In genomic region chr10:13118770-13119102, GRCm38 (mm10) we compare ENCODE assay signal across 15 mouse cellular contexts. TPM values are rescaled to one million over a fixed set of nuclear protein-coding genes. Genes with fewer than 3 reads are reported as not detected.
DNase-seq lines count a peak whose midpoint lies in the region; ATAC-seq lines count a peak whose summit lies in the region.
"Had no signal": no experiment of that assay in that cellular context is flagged by ENCODE, and none has a peak within 500 bp of the region (broad histone marks: within the 10 kb centered on the region; RNA-seq: fewer than 3 reads in every experiment).

No protein-coding gene starts in this region.

- H3K9me3 ChIP-seq in heart, embryonic 11.5 days (replicated peaks; ENCODE audit: control insufficient read depth, low read length), result no peaks in the 10 kb centered on the region
- H3K9me3 ChIP-seq in liver, embryonic 11.5 days (ENCODE audit: control insufficient read depth, low read length), result no peaks in the 10 kb centered on the region
- no peaks in the 10 kb centered on the region for H3K9me3 ChIP-seq in hindbrain, embryonic 14.5 days (ENCODE audit: control insufficient read depth, low read length)

- H3K4me1 ChIP-seq in heart, embryonic 11.5 days (ENCODE audit: control insufficient read depth, insufficient read depth, low read length), result peaks cover 27% of the 10 kb centered on the region
- H3K4me1 ChIP-seq in liver, embryonic 11.5 days (replicated peaks; ENCODE audit: control insufficient read depth, insufficient read depth, low read length), result peaks cover 4% of the 10 kb centered on the region
- H3K4me1 ChIP-seq in hindbrain, embryonic 14.5 days (replicated peaks; ENCODE audit: control insufficient read depth, insufficient read depth, low read length), result peaks cover 30% of the 10 kb centered on the region

- no peak overlapping the region for H3K4me2 ChIP-seq in heart, embryonic 11.5 days
- no peak overlapping the region for H3K4me2 ChIP-seq in liver, embryonic 11.5 days
- H3K4me2 ChIP-seq in hindbrain, embryonic 14.5 days (replicated peaks), result no peak overlapping the region

- 0 out of 2 replicates have a peak, but pooled peaks cover 2% of the 10 kb centered on the region for H3K36me3 ChIP-seq in heart, embryonic 11.5 days (ENCODE audit: control insufficient read depth, insufficient read depth, low read length)
- no peaks in the 10 kb centered on the region for H3K36me3 ChIP-seq in liver, embryonic 11.5 days (ENCODE audit: control insufficient read depth, insufficient read depth, low read length)
- no peaks in the 10 kb centered on the region for H3K36me3 ChIP-seq in hindbrain, embryonic 14.5 days (replicated peaks; ENCODE audit: control insufficient read depth, insufficient read depth)

- no peaks in the 10 kb centered on the region for H3K27me3 ChIP-seq in heart, embryonic 11.5 days (ENCODE audit: control insufficient read depth, insufficient read depth, low read length)
- H3K27me3 ChIP-seq in liver, embryonic 11.5 days (replicated peaks; ENCODE audit: control insufficient read depth, insufficient read depth, low read length), result no peaks in the 10 kb centered on the region
- no peaks in the 10 kb centered on the region for H3K27me3 ChIP-seq in hindbrain, embryonic 14.5 days (ENCODE audit: control insufficient read depth, insufficient read depth, low read length)

- ATAC-seq in heart, embryonic 11.5 days (replicated peaks; ENCODE audit: insufficient number of reproducible peaks, low FRiP score, low TSS enrichment), result no peak
- no peak for ATAC-seq in liver, embryonic 11.5 days (replicated peaks; ENCODE audit: low FRiP score)
- no peak for ATAC-seq in hindbrain, embryonic 14.5 days (ENCODE audit: low FRiP score)

- H3K27ac ChIP-seq in heart, embryonic 11.5 days (ENCODE audit: low read depth, low read length), result 0 out of 2 replicates have a peak overlapping the region, but pooled peaks have one; percentile 62
- H3K27ac ChIP-seq in liver, embryonic 11.5 days (ENCODE audit: low read depth, low read length), result peak overlapping the region; percentile 19; the same call in 1 of the 2 replicates
- peak overlapping the region; percentile 16; the same call in 1 of the 2 replicates for H3K27ac ChIP-seq in hindbrain, embryonic 14.5 days

- whole genome bisulfite sequencing in heart, embryonic 11.5 days (ENCODE audit: insufficient replicate concordance), result 45% methylated on average over 5 of the region's 5 CpGs
- WGBS in liver, embryonic 11.5 days, result 65% methylated on average over 5 of the region's 5 CpGs
- WGBS in hindbrain, embryonic 14.5 days, result 16% methylated on average over 5 of the region's 5 CpGs

- no peak overlapping the region for H3K4me3 ChIP-seq in heart, embryonic 11.5 days (ENCODE audit: low read depth, low read length)
- H3K4me3 ChIP-seq in liver, embryonic 11.5 days (ENCODE audit: low read depth, low read length), result no peak overlapping the region
- H3K4me3 ChIP-seq in hindbrain, embryonic 14.5 days (replicated peaks; ENCODE audit: low read length), result no peak overlapping the region

- no peak for DNase-seq in heart, postnatal 25 days (ENCODE audit: low spot score)
- peak; percentile 15 for DNase-seq in liver, embryonic 11.5 days (ENCODE audit: low spot score)
- DNase-seq in liver, result no peak
- DNase-seq in embryo, embryonic 10 days (ENCODE audit: low spot score), result peak; percentile 78
- DNase-seq in hindbrain, embryonic 14.5 days (ENCODE audit: low spot score), result no peak
- DNase-seq in layer of hippocampus, adult 11-12 months (ENCODE audit: low spot score), result no peak
- DNase-seq in left cerebral cortex, postnatal 36 days (ENCODE audit: low spot score in 2 of 2), result no peak
- DNase-seq: cerebellum, postnatal 36 days; gastrocnemius, postnatal 25 days; kidney, adult 9 months; thymus, postnatal 25 days had no signal

- H3K9ac ChIP-seq in heart, embryonic 11.5 days (ENCODE audit: low read depth, low read length), result no peak overlapping the region
- no peak overlapping the region for H3K9ac ChIP-seq in liver, embryonic 11.5 days (ENCODE audit: low read depth, low read length)
- no peak overlapping the region for H3K9ac ChIP-seq in hindbrain, embryonic 14.5 days

- intact Hi-C loops in heart, postnatal 25 days (cut with DNase I), result no loop called here
- intact Hi-C loops in left cerebral cortex, postnatal 36 days (cut with DNase I), result no loop called here

RNA-seq across cellular contexts. Expression of gene Plagl1, which starts 58.4 kb away (rescaled TPM):
- polyA plus RNA-seq in heart, embryonic 11.5 days (2014; fragmentation: Nextera tagmentation; extraction: Ambion mirVana), result 277 and 328 TPM in 2 replicates
- 10 to 100 TPM in 1 of 2 experiments, 1 to 10 TPM in 1; 9.6 to 12.4 TPM for total RNA-seq in heart, postnatal 25 days (2021)
- polyA plus RNA-seq in liver, embryonic 11.5 days (2014; fragmentation: Nextera tagmentation; extraction: Ambion mirVana), result 163 and 165 TPM in 2 replicates
- 40.8 and 44.1 TPM in 2 replicates for polyA plus RNA-seq in hindbrain, embryonic 14.5 days (2014; fragmentation: Nextera tagmentation; extraction: Ambion mirVana)
- total RNA-seq in left cerebral cortex, postnatal 36 days (2021), result 10 to 100 TPM; 16.8 to 20.2 TPM

RNA-seq across cellular contexts. Expression of gene Zc2hc1b, which starts 59.1 kb away (rescaled TPM):
- not detected in 2 replicates for polyA plus RNA-seq in heart, embryonic 11.5 days (2014; fragmentation: Nextera tagmentation; extraction: Ambion mirVana)
- total RNA-seq in heart, postnatal 25 days (2021), result not detected
- not detected in 2 replicates for polyA plus RNA-seq in liver, embryonic 11.5 days (2014; fragmentation: Nextera tagmentation; extraction: Ambion mirVana)
- not detected in 2 replicates for polyA plus RNA-seq in hindbrain, embryonic 14.5 days (2014; fragmentation: Nextera tagmentation; extraction: Ambion mirVana)
- not detected for total RNA-seq in left cerebral cortex, postnatal 36 days (2021)
- total RNA-seq: gastrocnemius, postnatal 25 days; monocyte, adult 5-6 weeks had no signal
- polyA plus RNA-seq: C2C12; liver, embryonic 16.5 days had no signal

Comparison
In these comparisons a context has a peak if more than half of its experiments do, and no peak if none do; other contexts are left out.
1. DNase-seq: peak in liver, embryonic 11.5 days (single experiment) and embryo, embryonic 10 days (single experiment); none in heart, postnatal 25 days (single experiment), liver (single experiment), hindbrain, embryonic 14.5 days (single experiment), layer of hippocampus, adult 11-12 months (single experiment) and left cerebral cortex, postnatal 36 days (0 of 2).
2. Peak in every context shown above with its lines, with median percentiles within 50 percentile points of each other: H3K27ac ChIP-seq.